Comparison of ENCODE assay signal across 8 mouse cellular contexts in genomic region chr12:111694880-111695804, GRCm38 (mm10). TPM values are rescaled to one million over a fixed set of nuclear protein-coding genes. Genes with fewer than 3 reads are reported as not detected.
DNase-seq lines count a peak whose midpoint lies in the region; ATAC-seq lines count a peak whose summit lies in the region.

No protein-coding gene starts in this region.

- DNase-seq in adrenal gland, postnatal 14 days = peak; percentile 63
- DNase-seq in adrenal gland, adult 18-20 months (ENCODE audit: low spot score in 2 of 2) = no peak
- peak; percentile 62 for DNase-seq in thymus, postnatal 4 days

- no peaks in the 10 kb centered on the region for H3K36me3 ChIP-seq in liver, embryonic 15.5 days (replicated peaks)
- no peaks in the 10 kb centered on the region for H3K36me3 ChIP-seq in liver, embryonic 12.5 days
- H3K36me3 ChIP-seq in heart, embryonic 16.5 days (ENCODE audit: control insufficient read depth, insufficient read depth) = no peaks in the 10 kb centered on the region
- no peaks in the 10 kb centered on the region for H3K36me3 ChIP-seq in macrophage (ENCODE audit: inconsistent target)

- H3K4me2 ChIP-seq in liver, embryonic 15.5 days = no peak overlapping the region
- no peak overlapping the region for H3K4me2 ChIP-seq in liver, embryonic 12.5 days
- no peak overlapping the region for H3K4me2 ChIP-seq in heart, embryonic 16.5 days (ENCODE audit: low read depth, low read length)

- 51% methylated on average over 13 of the region's 13 CpGs for WGBS in liver, embryonic 15.5 days (ENCODE audit: insufficient replicate concordance)
- WGBS in liver, embryonic 12.5 days (ENCODE audit: insufficient replicate concordance) = 61% methylated on average over 13 of the region's 13 CpGs
- 68% methylated on average over 13 of the region's 13 CpGs for WGBS in heart, embryonic 16.5 days
- 80% methylated on average over 13 of the region's 13 CpGs for WGBS in macrophage (ENCODE audit: missing documents)

- no peaks in the 10 kb centered on the region; the same call in 1 of the 2 replicates for H3K27me3 ChIP-seq in liver, embryonic 15.5 days
- no peaks in the 10 kb centered on the region for H3K27me3 ChIP-seq in liver, embryonic 12.5 days (replicated peaks)
- no peaks in the 10 kb centered on the region for H3K27me3 ChIP-seq in heart, embryonic 16.5 days (ENCODE audit: control insufficient read depth, insufficient read depth, low read length)

- H3K27ac ChIP-seq in liver, embryonic 15.5 days (replicated peaks) = 0 out of 2 replicates have a peak overlapping the region, but pooled peaks have one; percentile 6
- no peak overlapping the region for H3K27ac ChIP-seq in liver, embryonic 12.5 days
- H3K27ac ChIP-seq in heart, embryonic 16.5 days (ENCODE audit: low read length) = peak overlapping the region; percentile 32; the same call in 1 of the 2 replicates
- H3K27ac ChIP-seq in macrophage = peak overlapping the region; percentile 45

- no peak overlapping the region for H3K4me3 ChIP-seq in liver, embryonic 15.5 days (replicated peaks)
- no peak overlapping the region for H3K4me3 ChIP-seq in liver, embryonic 12.5 days
- no peak overlapping the region for H3K4me3 ChIP-seq in heart, embryonic 16.5 days (ENCODE audit: low read length)
- no peak overlapping the region for H3K4me3 ChIP-seq in macrophage (ENCODE audit: inconsistent target)

- peaks cover 32% of the 10 kb centered on the region for H3K4me1 ChIP-seq in liver, embryonic 15.5 days (replicated peaks)
- peaks cover 40% of the 10 kb centered on the region for H3K4me1 ChIP-seq in liver, embryonic 12.5 days
- peaks cover 32% of the 10 kb centered on the region for H3K4me1 ChIP-seq in heart, embryonic 16.5 days (ENCODE audit: control insufficient read depth, insufficient read depth, low read length)

- no peaks in the 10 kb centered on the region for H3K9me3 ChIP-seq in liver, embryonic 15.5 days (replicated peaks)
- H3K9me3 ChIP-seq in liver, embryonic 12.5 days (replicated peaks) = no peaks in the 10 kb centered on the region
- no peaks in the 10 kb centered on the region for H3K9me3 ChIP-seq in heart, embryonic 16.5 days (replicated peaks; ENCODE audit: control insufficient read depth, low read length)

- H3K79me2 ChIP-seq in macrophage (ENCODE audit: inconsistent target) = no peaks in the 10 kb centered on the region

- no peak overlapping the region for H3K9ac ChIP-seq in liver, embryonic 15.5 days
- H3K9ac ChIP-seq in liver, embryonic 12.5 days = no peak overlapping the region
- peak overlapping the region; percentile 34; the same call in 1 of the 2 replicates for H3K9ac ChIP-seq in heart, embryonic 16.5 days (ENCODE audit: low read length)

- no peak for ATAC-seq in liver, embryonic 15.5 days (ENCODE audit: insufficient read depth)
- ATAC-seq in liver, embryonic 12.5 days = no peak
- ATAC-seq in heart, embryonic 16.5 days (replicated peaks; ENCODE audit: extremely low read depth, insufficient read depth, low FRiP score) = no peak
- ATAC-seq in megakaryocyte progenitor cell, adult 5-6 weeks (replicated peaks; ENCODE audit: poor library complexity) = no peak

RNA-seq across cellular contexts. Expression of gene Trmt61a, which starts 17.2 kb away (rescaled TPM):
- 14.2 and 15.5 TPM in 2 replicates for total RNA-seq in adrenal gland, postnatal 14 days (2021)
- 10 to 100 TPM; 16.3 to 20.1 TPM for total RNA-seq in adrenal gland, adult 18-20 months (2021)
- 5.9 and 7.3 TPM in 2 replicates for polyA plus RNA-seq in liver, embryonic 15.5 days (2015; fragmentation: Nextera tagmentation; extraction: Ambion mirVana)
- polyA plus RNA-seq in liver, embryonic 12.5 days (2016; fragmentation: Nextera tagmentation; extraction: Ambion mirVana) = 19.4 and 20.9 TPM in 2 replicates
- polyA plus RNA-seq in heart, embryonic 16.5 days (2015; fragmentation: Nextera tagmentation; extraction: Ambion mirVana) = 7.7 and 8.5 TPM in 2 replicates
- total RNA-seq in macrophage (2018; cell fraction: chromatin; rRNA removed) = 10 to 100 TPM in 4 of 26 experiments, 1 to 10 TPM in 22; 1.3 to 13.3 (median 5.5) TPM
- total RNA-seq in macrophage (2018; cell fraction: cytosol; rRNA removed) = 1 to 10 TPM; 2.4 to 8.1 (median 4.7) TPM
- total RNA-seq in macrophage (2018; cell fraction: nucleus; rRNA removed) = 10 to 100 TPM in 3 of 26 experiments, 1 to 10 TPM in 23; 1.4 to 22.2 (median 4.6) TPM
- polyA plus RNA-seq in macrophage (2018) = 3.4 to 25.1 TPM (median 4.4 TPM) in 3 replicates
- total RNA-seq in megakaryocyte progenitor cell, adult 5-6 weeks (2015) = 8.6 and 8.8 TPM in 2 replicates
- 8.0 and 11.2 TPM in 2 replicates for total RNA-seq in megakaryocyte progenitor cell, adult 5-6 weeks (2017)

RNA-seq across cellular contexts. Expression of gene Bag5, which starts 17.9 kb away (rescaled TPM):
- total RNA-seq in adrenal gland, postnatal 14 days (2021) = 32.5 and 34.6 TPM in 2 replicates
- total RNA-seq in adrenal gland, adult 18-20 months (2021) = 10 to 100 TPM; 43.1 to 43.7 TPM
- 15.8 and 15.9 TPM in 2 replicates for polyA plus RNA-seq in liver, embryonic 15.5 days (2015; fragmentation: Nextera tagmentation; extraction: Ambion mirVana)
- polyA plus RNA-seq in liver, embryonic 12.5 days (2016; fragmentation: Nextera tagmentation; extraction: Ambion mirVana) = 28.4 and 28.5 TPM in 2 replicates
- polyA plus RNA-seq in heart, embryonic 16.5 days (2015; fragmentation: Nextera tagmentation; extraction: Ambion mirVana) = 40.9 and 42.9 TPM in 2 replicates
- total RNA-seq in macrophage (2018; cell fraction: chromatin; rRNA removed) = 10 to 100 TPM in 5 of 26 experiments, 1 to 10 TPM in 21; 1.9 to 11.0 (median 6.1) TPM
- total RNA-seq in macrophage (2018; cell fraction: cytosol; rRNA removed) = 10 to 100 TPM; 10.4 to 21.8 (median 16.3) TPM
- total RNA-seq in macrophage (2018; cell fraction: nucleus; rRNA removed) = 10 to 100 TPM in 16 of 26 experiments, 1 to 10 TPM in 10; 6.3 to 21.7 (median 11.4) TPM
- polyA plus RNA-seq in macrophage (2018) = 17.0 to 24.0 TPM (median 23.4 TPM) in 3 replicates
- total RNA-seq in megakaryocyte progenitor cell, adult 5-6 weeks (2015) = 23.6 and 25.8 TPM in 2 replicates
- 29.2 and 46.3 TPM in 2 replicates for total RNA-seq in megakaryocyte progenitor cell, adult 5-6 weeks (2017)

RNA-seq across cellular contexts. Expression of gene Apopt1, which starts 17.9 kb away (rescaled TPM):
- total RNA-seq in adrenal gland, postnatal 14 days (2021) = 72.5 and 73.3 TPM in 2 replicates
- total RNA-seq in adrenal gland, adult 18-20 months (2021) = 10 to 100 TPM; 61.0 to 61.3 TPM
- 18.1 and 18.2 TPM in 2 replicates for polyA plus RNA-seq in liver, embryonic 15.5 days (2015; fragmentation: Nextera tagmentation; extraction: Ambion mirVana)
- polyA plus RNA-seq in liver, embryonic 12.5 days (2016; fragmentation: Nextera tagmentation; extraction: Ambion mirVana) = 36.3 and 36.5 TPM in 2 replicates
- 40.2 and 43.9 TPM in 2 replicates for polyA plus RNA-seq in heart, embryonic 16.5 days (2015; fragmentation: Nextera tagmentation; extraction: Ambion mirVana)
- 10 to 100 TPM in 19 of 26 experiments, 1 to 10 TPM in 7; 5.3 to 34.1 (median 17.7) TPM for total RNA-seq in macrophage (2018; cell fraction: chromatin; rRNA removed)
- 10 to 100 TPM; 20.9 to 34.0 (median 27.7) TPM for total RNA-seq in macrophage (2018; cell fraction: cytosol; rRNA removed)
- total RNA-seq in macrophage (2018; cell fraction: nucleus; rRNA removed) = 10 to 100 TPM in 14 of 26 experiments, 1 to 10 TPM in 12; 4.4 to 26.4 (median 12.6) TPM
- polyA plus RNA-seq in macrophage (2018) = 25.8 to 45.9 TPM (median 27.0 TPM) in 3 replicates
- 67.5 and 72.1 TPM in 2 replicates for total RNA-seq in megakaryocyte progenitor cell, adult 5-6 weeks (2015)
- total RNA-seq in megakaryocyte progenitor cell, adult 5-6 weeks (2017) = 54.7 and 55.7 TPM in 2 replicates

RNA-seq across cellular contexts. Expression of gene Ckb, which starts 23.0 kb away (rescaled TPM):
- total RNA-seq in adrenal gland, postnatal 14 days (2021) = 62.6 and 83.5 TPM in 2 replicates
- total RNA-seq in adrenal gland, adult 18-20 months (2021) = 10 to 100 TPM; 45.2 to 76.0 TPM
- polyA plus RNA-seq in liver, embryonic 15.5 days (2015; fragmentation: Nextera tagmentation; extraction: Ambion mirVana) = 41.9 and 45.7 TPM in 2 replicates
- 54.1 and 54.6 TPM in 2 replicates for polyA plus RNA-seq in liver, embryonic 12.5 days (2016; fragmentation: Nextera tagmentation; extraction: Ambion mirVana)
- polyA plus RNA-seq in heart, embryonic 16.5 days (2015; fragmentation: Nextera tagmentation; extraction: Ambion mirVana) = 388 and 414 TPM in 2 replicates
- 100 to 1,000 TPM in 5 of 26 experiments, 10 to 100 TPM in 18, 1 to 10 TPM in 3; 3.7 to 154 (median 33.6) TPM for total RNA-seq in macrophage (2018; cell fraction: chromatin; rRNA removed)
- total RNA-seq in macrophage (2018; cell fraction: cytosol; rRNA removed) = 100 to 1,000 TPM; 119 to 258 (median 181) TPM
- total RNA-seq in macrophage (2018; cell fraction: nucleus; rRNA removed) = 100 to 1,000 TPM in 7 of 26 experiments, 10 to 100 TPM in 19; 17.8 to 207 (median 69.1) TPM
- polyA plus RNA-seq in macrophage (2018) = 135 to 330 TPM (median 190 TPM) in 3 replicates
- total RNA-seq in megakaryocyte progenitor cell, adult 5-6 weeks (2015) = 0.85 and 1.8 TPM in 2 replicates
- total RNA-seq in megakaryocyte progenitor cell, adult 5-6 weeks (2017) = 2.0 and 4.1 TPM in 2 replicates

Comparison
In these comparisons a context has a peak if more than half of its experiments do, and no peak if none do; other contexts are left out.
1. DNase-seq: peak in adrenal gland, postnatal 14 days (single experiment) and thymus, postnatal 4 days (single experiment); none in adrenal gland, adult 18-20 months (0 of 2).